Mouse (Mus musculus) brain, embryonic 14.5 days (tissue): Measurements from ENCODE around the gene S100a8.

Experiments
- CTCF ChIP-seq: fragments of 200-500 bp; IDR thresholded peaks from 2 replicates; pipeline ENCODE4 v1.5.1; 2012; ENCODE audit warnings: inconsistent platforms, mild to moderate bottlenecking, moderate library complexity, borderline replicate concordance; ENCODE audit not compliant: insufficient read depth, insufficient read length; ENCODE audit errors: extremely low read depth
- POLR2A ChIP-seq: fragments of 200-500 bp; IDR thresholded peaks from 2 replicates; pipeline ENCODE4 v1.6.1; 2012; ENCODE audit warnings: mild to moderate bottlenecking, inconsistent platforms, borderline replicate concordance; ENCODE audit not compliant: poor library complexity, insufficient read depth, insufficient read length, severe bottlenecking; ENCODE audit errors: extremely low read depth

GRCm38 (mm10) chr3:90638511-90639275 is 30.1 kb upstream of the S100a8 start:
- TF ChIP-seq CTCF (no peak), POLR2A (no peak)
